Mouse (Mus musculus): ENCODE data around the gene Primpol.

GRCm38 (mm10) chr8:46552441-46552765, 64.6 kb downstream of the Primpol start:
- TF ChIP-seq GATA1 (IDR thresholded peaks at IDR 0.05; ENCODE audit: borderline replicate concordance, low read length) (no peak), FLI1 (IDR thresholded peaks at IDR 0.05; ENCODE audit: low read length) (no peak)

All from megakaryocyte, embryonic 14.5 days (primary cell).